Mouse (Mus musculus) MEL (cell line): ENCODE results near the gene Adprm. TPM values are rescaled to one million over a fixed set of nuclear protein-coding genes. Genes with fewer than 3 reads are reported as not detected.

Experiments used
- DNase-seq: peaks from one replicate; pipeline ENCODE4 v3.0.0; 2011; ENCODE audit warnings: low read depth, low spot score
- H3K27ac ChIP-seq: 2 replicates; pipeline ENCODE4 v1.5.1; 2012; ENCODE audit warnings: low read depth, mild to moderate bottlenecking, control low read depth, low read length, moderate library complexity; ENCODE audit not compliant: control insufficient read depth
- H3K27me3 ChIP-seq, 2 experiments: fragments of 150-350 bp in 1 of 2; sonication (generic) in 1 of 2; 2 replicates each; pipeline ENCODE4 v1.6.1; 2012; ENCODE audit warnings: low read length in 2 of 2, mild to moderate bottlenecking in 2 of 2, improper control_type of control experiment in 1 of 2, moderate library complexity in 1 of 2; ENCODE audit not compliant: insufficient read depth in 2 of 2, control insufficient read depth in 1 of 2
- H3K36me3 ChIP-seq, 2 experiments: 2 replicates each; pipeline ENCODE4 v1.6.1; 2012 to 2014; ENCODE audit warnings: low read length in 2 of 2, improper control_type of control experiment in 1 of 2, inconsistent platforms in 1 of 2, mild to moderate bottlenecking in 1 of 2; ENCODE audit not compliant: insufficient read depth in 2 of 2, control insufficient read depth in 1 of 2
- H3K4me1 ChIP-seq, 2 experiments: fragments of 150-350 bp in 1 of 2; sonication (generic) in 1 of 2; 2 replicates each; pipeline ENCODE4 v1.6.1; 2012; ENCODE audit warnings: low read length in 2 of 2, improper control_type of control experiment in 1 of 2, mild to moderate bottlenecking in 1 of 2; ENCODE audit not compliant: insufficient read depth in 2 of 2, control insufficient read depth in 1 of 2
- H3K4me3 ChIP-seq, 2 experiments: fragments of 150-350 bp in 1 of 2; sonication (generic) in 1 of 2; 2 replicates each; pipeline ENCODE4 v1.5.1; 2012; ENCODE audit warnings: low read depth in 2 of 2, low read length in 2 of 2, mild to moderate bottlenecking in 2 of 2, moderate library complexity in 2 of 2, control low read depth in 1 of 2, improper control_type of control experiment in 1 of 2; ENCODE audit not compliant: control insufficient read depth in 1 of 2, insufficient read depth in 1 of 2
- H3K79me2 ChIP-seq: 2 replicates; pipeline ENCODE4 v1.6.1; 2012; ENCODE audit warnings: mild to moderate bottlenecking, low read length, moderate library complexity; ENCODE audit not compliant: control insufficient read depth, poor library complexity, insufficient read depth
- H3K9ac ChIP-seq: 2 replicates; pipeline ENCODE4 v1.6.1; 2012; ENCODE audit warnings: low read depth, mild to moderate bottlenecking, control low read depth, low read length, moderate library complexity; ENCODE audit not compliant: control insufficient read depth, poor library complexity, severe bottlenecking
- H3K9me3 ChIP-seq: fragments of 150-350 bp; sonication (generic); replicated peaks from 2 replicates; pipeline ENCODE4 v1.6.1; 2012; ENCODE audit warnings: mild to moderate bottlenecking, low read length, improper control_type of control experiment, moderate library complexity; ENCODE audit not compliant: insufficient read depth
- BHLHE40 ChIP-seq: IDR thresholded peaks from 2 replicates; pipeline ENCODE4 v1.6.1; 2012; ENCODE audit warnings: low read depth, mild to moderate bottlenecking, inconsistent platforms, low read length, improper control_type of control experiment, borderline replicate concordance
- CTCF ChIP-seq, 3 experiments: IDR thresholded peaks in 2 of 3; conservative IDR thresholded peaks in 1 of 3; 2 replicates each; pipeline ENCODE4 v1.5.1; 2011 to 2012; ENCODE audit warnings: low read length in 3 of 3, low read depth in 2 of 3, mild to moderate bottlenecking in 2 of 3, improper control_type of control experiment in 1 of 3, inconsistent platforms in 1 of 3, mixed read lengths in 1 of 3, moderate library complexity in 1 of 3; ENCODE audit not compliant: control insufficient read depth in 1 of 3, insufficient read depth in 1 of 3, poor library complexity in 1 of 3, severe bottlenecking in 1 of 3
- ELF1 ChIP-seq: IDR thresholded peaks from 2 replicates; pipeline ENCODE4 v1.6.1; 2014; ENCODE audit warnings: low read depth, mild to moderate bottlenecking, inconsistent platforms, low read length, improper control_type of control experiment, moderate library complexity
- EP300 ChIP-seq, 2 experiments: IDR thresholded peaks; 2 replicates each; pipeline ENCODE4 v1.6.1; 2011; ENCODE audit warnings: improper control_type of control experiment in 2 of 2, low read length in 2 of 2, low read depth in 1 of 2, mild to moderate bottlenecking in 1 of 2
- ETS1 ChIP-seq: IDR thresholded peaks from 2 replicates; pipeline ENCODE4 v1.6.1; 2012; ENCODE audit warnings: low read depth, mild to moderate bottlenecking, inconsistent platforms, low read length, improper control_type of control experiment, moderate library complexity
- GATA1 ChIP-seq: IDR thresholded peaks from 2 replicates; pipeline ENCODE4 v1.6.1; 2011; ENCODE audit warnings: low read depth, low read length, improper control_type of control experiment
- JUND ChIP-seq: IDR thresholded peaks from 2 replicates; pipeline ENCODE4 v1.6.1; 2011; ENCODE audit warnings: low read depth, mild to moderate bottlenecking, improper control_type of control experiment, low read length
- MAX ChIP-seq: IDR thresholded peaks from 2 replicates; pipeline ENCODE4 v1.6.1; 2011; ENCODE audit warnings: low read length, improper control_type of control experiment
- MXI1 ChIP-seq: IDR thresholded peaks from 2 replicates; pipeline ENCODE4 v1.6.1; 2011; ENCODE audit warnings: mild to moderate bottlenecking, low read depth, low read length, improper control_type of control experiment
- MYB ChIP-seq: IDR thresholded peaks from 2 replicates; pipeline ENCODE4 v1.6.1; 2011; ENCODE audit warnings: mild to moderate bottlenecking, low read depth, low read length, improper control_type of control experiment
- MYC ChIP-seq: IDR thresholded peaks from 2 replicates; pipeline ENCODE4 v1.6.1; 2011; ENCODE audit warnings: low read depth, mild to moderate bottlenecking, low read length, improper control_type of control experiment, moderate library complexity
- NELFE ChIP-seq: IDR thresholded peaks from 2 replicates; pipeline ENCODE4 v1.6.1; 2011; ENCODE audit warnings: low read depth, low read length, improper control_type of control experiment
- RAD21 ChIP-seq: IDR thresholded peaks from 2 replicates; pipeline ENCODE4 v1.6.1; 2011; ENCODE audit warnings: mild to moderate bottlenecking, low read depth, low read length, improper control_type of control experiment
- RCOR1 ChIP-seq: IDR thresholded peaks from 2 replicates; pipeline ENCODE4 v1.6.1; 2012; ENCODE audit warnings: low read depth, mild to moderate bottlenecking, inconsistent platforms, low read length, improper control_type of control experiment
- SIN3A ChIP-seq: IDR thresholded peaks from 2 replicates; pipeline ENCODE4 v1.6.1; 2012; ENCODE audit warnings: low read length, improper control_type of control experiment, inconsistent platforms
- SMC3 ChIP-seq: IDR thresholded peaks from 2 replicates; pipeline ENCODE4 v1.6.1; 2011; ENCODE audit warnings: low read depth, low read length, improper control_type of control experiment
- TBP ChIP-seq: IDR thresholded peaks from 2 replicates; pipeline ENCODE4 v1.8.0; 2011; ENCODE audit warnings: low read depth, low read length, improper control_type of control experiment
- TCF12 ChIP-seq: IDR thresholded peaks from 2 replicates; pipeline ENCODE4 v1.6.1; 2014; ENCODE audit warnings: low read depth, mild to moderate bottlenecking, inconsistent platforms, low read length, improper control_type of control experiment, moderate library complexity
- UBTF ChIP-seq: IDR thresholded peaks from 2 replicates; pipeline ENCODE4 v1.6.1; 2012; ENCODE audit warnings: low read depth, mild to moderate bottlenecking, inconsistent platforms, low read length, improper control_type of control experiment, moderate library complexity, borderline replicate concordance; ENCODE audit not compliant: insufficient read depth
- ZC3H11A ChIP-seq: IDR thresholded peaks from 2 replicates; pipeline ENCODE4 v1.6.1; 2012; ENCODE audit warnings: low read depth, mild to moderate bottlenecking, inconsistent platforms, low read length, improper control_type of control experiment
- ZKSCAN1 ChIP-seq: IDR thresholded peaks from 2 replicates; pipeline ENCODE4 v1.6.1; 2012; ENCODE audit warnings: low read depth, mild to moderate bottlenecking, inconsistent platforms, low read length, improper control_type of control experiment, moderate library complexity
- ZMIZ1 ChIP-seq: IDR thresholded peaks from 2 replicates; pipeline ENCODE4 v1.6.1; 2012; ENCODE audit warnings: low read depth, mild to moderate bottlenecking, inconsistent platforms, low read length, improper control_type of control experiment, moderate library complexity
- polyA plus RNA-seq, 2 experiments: library from polyadenylated mRNA; stranded (reverse) in 1 of 2; unstranded in 1 of 2; fragments of >175 nt in 1 of 2; fragments of >200 nt in 1 of 2; gene quantifications; 2 replicates each; pipeline versions ENCODE4 v1.2.1 to v1.2.4; 2012; ENCODE audit warnings: low replicate concordance in 2 of 2, low read depth in 1 of 2; ENCODE audit not compliant: insufficient read length in 2 of 2, insufficient read depth in 1 of 2, missing spikeins in 1 of 2
- total RNA-seq: library from RNA; depleted of rRNA; stranded (reverse); fragments of 300-350 nt; gene quantifications from 2 replicates; pipeline ENCODE4 v1.2.3, GENCODE M21; 2012

Gene Adprm
- total and polyA plus RNA-seq, 3 experiments: 19.7 to 531 (median 23.0) TPM

DNA sequence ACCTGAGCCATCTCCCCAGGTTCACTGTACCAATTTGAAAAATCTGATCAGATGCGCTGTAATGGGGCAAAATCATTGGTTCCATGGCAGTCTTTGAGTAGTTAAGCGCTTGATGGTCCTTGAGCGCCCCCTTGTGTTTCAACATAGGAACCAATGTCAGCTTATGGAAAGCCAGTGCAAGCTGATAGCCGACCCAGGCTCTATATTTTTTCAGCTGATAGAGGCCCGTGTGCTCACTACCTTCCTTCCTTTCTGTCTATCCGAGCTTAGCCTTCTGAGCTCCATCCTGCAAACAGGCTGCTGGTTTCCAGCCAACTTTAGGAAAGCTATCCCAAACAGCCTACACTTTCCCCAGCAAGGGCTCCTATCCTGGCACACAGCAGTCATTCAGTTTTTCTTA lies 33.1 kb upstream of the Adprm start:
- H3K9ac ChIP-seq: peak overlapping the region; percentile 22; the same call in 1 of the 2 replicates
- peaks cover 6 to 10% of the 10 kb centered on the region in 2 experiments; a peak in 3 of 4 replicates for H3K4me1 ChIP-seq
- H3K4me3 ChIP-seq: no peak overlapping the region
- peaks cover 0 to 2% of the 10 kb centered on the region in 2 experiments; a peak in 1 of 4 replicates for H3K36me3 ChIP-seq
- H3K79me2 ChIP-seq: no peaks in the 10 kb centered on the region
- peak; percentile 94 for DNase-seq
- no peaks in the 10 kb centered on the region for H3K9me3 ChIP-seq
- TF ChIP-seq ELF1: no peak
- peak; percentile 87 for TF ChIP-seq SMC3
- peak; percentile 74 to 96 (median 81) for TF ChIP-seq CTCF (IDR thresholded peaks at IDR 0.05 in 2 of 3, conservative IDR thresholded peaks at IDR 0.05 in 1 of 3; ENCODE audit: control insufficient read depth in 1 of 3, insufficient read depth in 1 of 3, low read depth in 2 of 3, low read length in 3 of 3, poor library complexity in 1 of 3, severe bottlenecking in 1 of 3)
- TF ChIP-seq GATA1: 0 out of 2 replicates have a peak, but pooled peaks have one; percentile 18
- 0 out of 2 replicates have a peak, but pooled peaks have one; percentile 18 for TF ChIP-seq TCF12
- TF ChIP-seq ZMIZ1: no peak
- TF ChIP-seq ZKSCAN1: no peak
- no peak for TF ChIP-seq MXI1
- peak; percentile 94 for TF ChIP-seq RAD21
- no peak for TF ChIP-seq NELFE
- peak; percentile 55; the same call in 1 of the 2 replicates for TF ChIP-seq TBP
- TF ChIP-seq RCOR1: no peak
- TF ChIP-seq MAX: no peak
- peak; percentile 25; the same call in 1 of the 2 replicates for TF ChIP-seq MYC
- TF ChIP-seq MYB: no peak
- peak; percentile 53; the same call in 1 of the 2 replicates for TF ChIP-seq SIN3A
- TF ChIP-seq EP300 (IDR thresholded peaks at IDR 0.05; ENCODE audit: low read depth in 1 of 2, low read length in 2 of 2): 0 out of 4 replicates have a peak, but pooled peaks of 1 of the 2 experiments have one; percentile 7
- TF ChIP-seq ETS1: peak; percentile 19; the same call in 1 of the 2 replicates
- peak; percentile 74 for TF ChIP-seq ZC3H11A
- no peaks in the 10 kb centered on the region for H3K27me3 ChIP-seq
- H3K27ac ChIP-seq: no peak overlapping the region

DNA sequence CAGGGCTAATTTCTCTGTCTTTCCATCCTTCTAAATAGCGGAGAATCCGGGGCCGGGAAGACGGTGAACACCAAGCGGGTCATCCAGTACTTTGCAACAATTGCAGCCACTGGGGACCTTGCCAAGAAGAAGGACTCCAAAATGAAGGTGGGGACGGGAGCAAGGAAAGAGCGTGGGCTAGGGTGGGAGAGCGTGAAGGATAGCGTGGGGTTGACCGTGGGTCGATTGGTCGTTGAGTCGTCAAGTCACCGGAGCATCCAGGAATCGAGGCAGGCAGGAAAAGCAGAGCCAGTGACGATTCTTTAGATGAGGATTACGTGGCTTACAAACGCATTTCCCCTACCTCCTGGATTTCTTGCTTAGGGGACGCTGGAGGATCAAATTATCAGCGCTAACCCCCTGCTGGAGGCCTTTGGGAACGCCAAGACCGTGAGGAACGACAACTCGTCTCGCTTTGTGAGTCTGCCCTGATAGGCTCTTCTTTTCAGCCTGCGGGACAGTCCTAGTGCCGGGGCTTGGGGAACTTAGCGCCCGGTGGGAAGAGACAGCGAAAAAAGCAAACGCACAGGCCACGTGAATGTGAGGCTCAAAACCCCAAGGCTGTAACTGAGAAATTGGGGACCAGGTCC lies 31.4 kb upstream of the Adprm start:
- Histone ChIP-seq H3K27me3 (no peaks in the 10 kb centered on the region), H3K27ac (no peak overlapping the region), H3K4me1 (peaks cover 6 to 10% of the 10 kb centered on the region in 2 experiments; a peak in 3 of 4 replicates), H3K36me3 (peaks cover 0 to 2% of the 10 kb centered on the region in 2 experiments; a peak in 1 of 4 replicates), H3K79me2 (no peaks in the 10 kb centered on the region), H3K9ac (no peak overlapping the region), H3K4me3 (no peak overlapping the region), H3K9me3 (no peaks in the 10 kb centered on the region)
- no peak for TF ChIP-seq BHLHE40
- TF ChIP-seq TCF12: no peak
- TF ChIP-seq JUND: no peak
- no peak for TF ChIP-seq UBTF
- no peak for DNase-seq
